Mouse (Mus musculus): ENCODE results near the gene Tm6sf2. TPM values are rescaled to one million over a fixed set of nuclear protein-coding genes. Genes with fewer than 3 reads are reported as not detected.

The Tm6sf2 gene
- total RNA-seq, 1 experiment from 2014 or later = 0.43 TPM

DNA sequence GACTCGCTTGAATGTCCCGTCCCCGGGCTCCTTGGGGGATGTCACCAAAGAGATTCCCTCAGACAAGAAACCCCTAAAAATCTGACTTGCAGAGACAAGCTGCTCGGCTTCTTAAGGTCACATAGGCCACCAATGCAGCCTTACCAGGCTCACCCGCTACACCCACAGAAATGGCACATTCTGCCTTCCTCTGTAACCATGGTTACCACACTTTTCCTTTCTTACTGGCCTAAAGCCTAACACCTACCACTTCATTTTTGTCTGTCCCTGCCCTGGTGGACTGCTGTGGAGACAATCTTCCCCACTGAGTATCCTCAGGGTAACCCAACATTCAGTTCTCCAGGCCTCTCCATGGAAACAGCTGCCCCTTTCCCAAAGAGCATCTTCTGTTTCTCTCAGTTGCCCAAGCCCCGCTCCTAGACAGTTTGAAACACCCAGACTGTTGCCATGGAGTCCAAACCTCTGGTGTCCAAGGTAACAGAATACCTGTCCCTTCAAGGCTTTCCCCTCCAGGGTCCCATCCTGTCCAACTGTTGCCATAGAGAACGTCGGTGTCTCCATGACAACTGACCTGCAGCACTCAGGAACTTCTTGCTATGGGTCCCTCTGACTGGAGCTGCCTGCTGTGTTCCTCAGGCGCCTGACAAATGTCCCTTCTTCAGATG lies 16.7 kb downstream of the Tm6sf2 start:
- DNase-seq = no peak

DNA sequence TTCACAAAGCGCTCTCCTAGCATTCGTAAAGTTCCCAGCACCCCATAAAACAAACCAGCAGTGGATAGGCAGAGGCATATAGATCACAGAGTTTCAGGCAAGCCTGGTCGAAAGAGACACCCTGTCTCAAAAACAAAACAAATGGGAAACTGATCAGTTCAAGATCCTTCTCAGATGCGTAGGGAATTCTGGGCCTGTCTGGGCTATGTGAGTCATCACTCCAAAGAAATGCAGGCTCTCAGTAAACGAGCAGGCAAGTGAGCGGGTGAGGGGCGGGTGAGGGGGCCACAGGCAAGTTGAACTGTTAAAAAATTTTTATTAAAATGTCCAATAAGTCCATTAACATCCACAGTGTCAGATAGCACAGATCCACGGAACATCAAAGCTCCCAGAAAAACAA lies 20.1 kb downstream of the Tm6sf2 start:
- DNase-seq = no peak

DNA sequence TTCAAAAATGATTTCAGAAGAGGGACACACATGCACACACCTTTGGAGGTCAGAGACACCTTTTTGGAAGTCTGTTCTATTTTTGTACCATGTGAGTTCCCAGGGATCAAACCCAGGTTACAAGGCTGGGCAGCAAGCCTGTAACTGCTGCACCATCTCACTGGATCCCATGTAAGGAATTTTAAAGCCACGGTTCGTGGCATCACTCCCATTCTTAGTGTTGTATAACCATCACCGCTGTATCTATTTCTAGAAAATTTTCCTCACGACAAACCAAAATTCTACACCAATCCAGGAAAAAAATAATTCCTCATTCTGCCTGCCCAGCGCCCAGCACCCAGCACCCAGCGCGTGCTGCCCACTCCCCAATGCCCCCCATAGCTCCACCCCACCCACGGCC lies 26.6 kb downstream of the Tm6sf2 start:
- no peak for DNase-seq

DNA sequence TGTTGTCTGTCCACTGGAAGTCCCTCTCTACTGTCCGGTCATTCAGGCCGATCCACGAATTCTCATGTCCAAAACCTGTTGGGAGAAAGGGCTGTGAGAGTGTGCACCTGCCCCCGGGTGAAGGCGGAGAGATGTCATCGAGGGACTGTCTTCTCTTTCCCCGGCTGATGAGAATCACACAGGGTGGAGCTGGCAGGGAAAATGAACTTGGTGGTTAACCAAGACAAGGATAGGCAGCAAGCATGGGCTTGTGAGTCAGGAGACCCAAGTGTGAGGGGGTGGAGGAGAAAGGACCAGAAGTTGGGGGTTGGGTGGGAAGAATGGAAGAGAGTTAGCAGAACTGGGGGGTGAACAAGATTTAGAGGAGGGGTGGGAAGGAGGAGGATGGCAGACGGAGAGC lies 27.5 kb downstream of the Tm6sf2 start:
- DNase-seq = no peak

DNA sequence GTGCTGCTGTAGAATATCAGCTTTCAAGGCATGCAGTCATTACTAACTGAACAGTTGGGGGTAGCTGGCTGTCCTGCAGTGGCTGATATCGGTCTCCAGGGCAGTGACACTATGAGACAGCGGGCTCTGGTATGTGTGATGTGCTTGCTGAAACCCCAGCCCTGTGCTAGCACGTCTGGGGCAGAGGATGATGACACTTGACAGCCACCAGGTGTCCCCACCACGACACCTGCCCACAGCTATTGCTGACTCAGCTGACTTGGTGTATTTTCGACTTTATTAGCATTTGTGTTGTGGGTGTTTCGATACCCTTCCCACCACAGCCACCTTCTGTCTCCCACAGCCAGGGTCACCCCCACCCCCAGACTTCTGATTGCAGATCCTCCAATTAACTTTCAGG lies 31.8 kb downstream of the Tm6sf2 start:
- peak; percentile 43 for DNase-seq

DNA sequence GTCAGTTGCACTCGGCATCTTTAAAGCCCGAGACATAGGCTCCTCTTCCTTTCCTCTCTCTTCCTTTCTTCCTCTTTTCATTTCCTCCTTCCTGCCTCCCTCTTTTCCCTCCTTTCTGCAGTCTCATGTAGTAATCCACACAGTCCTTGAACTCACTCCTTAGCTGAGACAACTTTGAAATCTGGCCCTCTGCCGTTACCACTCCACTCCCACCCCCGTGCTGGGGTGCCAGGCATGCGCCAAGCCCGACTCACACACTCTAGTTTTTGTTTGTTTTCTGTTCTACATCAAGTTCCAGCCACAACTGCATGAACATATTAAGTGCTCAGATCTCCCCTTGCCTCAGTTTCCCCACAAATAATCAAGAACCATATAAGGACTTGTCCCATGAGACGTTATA lies 32.2 kb downstream of the Tm6sf2 start:
- DNase-seq = no peak

DNA sequence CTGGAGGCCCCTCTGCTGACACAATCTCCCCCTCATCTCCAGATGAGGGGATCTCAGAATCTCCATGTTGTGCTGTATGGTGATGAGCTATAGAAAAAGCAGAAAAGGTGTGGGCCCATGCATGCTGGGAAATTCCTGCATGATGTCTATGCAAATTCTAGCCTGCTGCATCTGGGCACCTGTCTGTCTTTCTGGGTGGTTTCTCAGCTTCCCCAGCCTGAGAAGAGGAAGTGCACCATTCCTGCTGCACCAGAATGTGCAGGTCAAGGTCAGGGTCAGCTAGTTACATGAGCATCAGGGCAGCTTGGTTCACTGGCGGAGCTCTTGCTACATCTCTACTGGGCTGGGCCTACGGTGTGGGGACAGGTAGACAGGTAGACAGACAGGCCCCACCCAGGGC lies 37.7 kb downstream of the Tm6sf2 start:
- DNase-seq = no peak

DNA sequence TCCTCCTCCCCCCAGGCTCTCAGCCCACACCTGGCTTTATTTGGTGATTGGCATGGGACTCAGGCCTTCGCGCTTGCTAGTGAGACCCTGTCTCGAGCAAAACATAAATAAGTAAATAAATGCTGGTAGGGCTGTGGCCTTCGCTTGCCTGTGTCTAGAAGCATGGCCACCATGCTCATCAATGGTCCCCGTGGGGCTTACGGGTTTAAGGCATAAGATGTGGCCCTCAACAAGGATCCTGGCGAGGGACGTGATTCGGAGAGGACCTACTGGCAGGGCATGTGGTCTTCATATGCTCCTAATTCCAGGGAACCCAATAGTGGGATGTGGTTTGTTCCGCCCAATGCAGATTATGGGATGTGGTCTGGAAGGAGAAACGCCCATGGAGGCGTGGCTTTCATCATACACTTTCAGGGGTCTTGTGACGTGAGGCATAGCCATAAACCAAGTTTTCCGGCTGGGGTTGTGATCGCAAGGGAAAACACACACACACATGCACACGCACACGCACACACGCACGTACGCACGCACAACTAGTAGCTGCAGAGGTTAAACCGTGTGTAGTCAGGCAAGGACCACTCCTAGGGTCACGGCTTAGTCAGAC lies 38.6 kb downstream of the Tm6sf2 start:
- no peak for DNase-seq

DNA sequence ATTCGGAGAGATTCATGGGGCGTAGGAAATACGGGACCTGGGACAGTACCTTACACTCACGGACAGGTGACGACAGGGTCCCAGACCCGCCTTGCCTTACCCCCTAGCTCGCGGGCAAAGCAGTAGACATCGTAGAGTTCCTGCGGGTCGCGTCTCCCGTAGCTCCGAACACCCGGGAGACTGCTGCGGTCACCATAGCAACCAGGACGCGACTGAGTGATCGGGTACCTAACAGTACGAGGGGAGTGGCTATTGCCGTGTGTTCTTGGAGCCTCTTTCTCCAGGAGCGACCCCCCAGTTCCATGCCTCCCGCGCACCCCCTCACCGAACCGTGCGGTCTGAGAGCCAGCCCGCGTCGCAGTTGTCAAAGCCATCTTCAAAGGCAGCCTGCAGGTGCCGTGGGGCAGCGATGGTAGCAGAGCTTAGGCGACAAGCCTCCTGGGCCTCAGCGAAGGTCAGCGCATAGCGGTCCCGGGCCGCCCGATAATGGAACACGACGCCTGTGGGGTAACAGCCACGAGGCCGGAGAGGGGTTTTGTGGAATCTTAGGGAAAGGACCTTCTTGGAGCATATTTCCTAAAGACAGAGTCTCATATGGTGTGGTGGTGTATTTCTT lies 39.8 kb downstream of the Tm6sf2 start:
- DNase-seq = no peak

DNA sequence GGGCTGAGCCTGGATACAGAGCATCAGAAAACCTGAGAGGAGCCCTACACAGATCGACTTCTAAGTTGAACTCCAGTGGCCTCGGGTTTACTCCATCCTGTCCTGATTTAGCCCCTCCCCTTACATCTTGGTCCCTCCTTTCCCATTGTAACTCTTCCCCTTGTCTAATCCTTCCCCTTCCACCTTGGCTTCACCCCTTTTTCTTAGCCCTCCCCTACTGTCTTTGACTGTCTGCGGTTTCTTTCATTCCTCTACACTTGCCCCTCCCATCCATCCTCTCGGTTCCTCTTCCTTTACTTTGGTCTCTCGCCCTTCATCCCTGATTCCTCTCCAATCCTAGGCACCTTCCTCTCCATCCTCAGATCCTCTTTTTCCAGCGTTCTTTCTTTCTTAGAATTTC lies 41.8 kb downstream of the Tm6sf2 start:
- DNase-seq = no peak

DNA sequence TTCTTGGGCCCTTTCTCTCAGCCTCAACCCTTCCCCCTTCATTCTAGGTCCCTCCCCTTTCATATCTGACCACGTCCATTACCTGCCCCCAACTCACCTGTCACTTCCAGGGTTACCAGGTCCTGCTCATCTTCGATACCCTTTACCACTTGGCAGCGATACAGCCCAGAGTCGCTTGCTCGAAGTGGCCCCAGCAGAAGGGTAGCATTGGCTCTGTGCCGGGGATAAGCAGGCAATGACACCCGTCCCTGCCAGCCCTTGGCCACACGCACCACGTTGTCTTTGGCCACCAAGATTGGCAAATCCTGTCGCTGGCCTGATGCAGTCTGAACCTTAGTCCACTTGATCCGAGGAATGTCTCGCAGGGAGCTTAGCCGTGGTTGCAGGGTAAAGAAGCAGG lies 42.2 kb downstream of the Tm6sf2 start:
- no peak for DNase-seq

DNA sequence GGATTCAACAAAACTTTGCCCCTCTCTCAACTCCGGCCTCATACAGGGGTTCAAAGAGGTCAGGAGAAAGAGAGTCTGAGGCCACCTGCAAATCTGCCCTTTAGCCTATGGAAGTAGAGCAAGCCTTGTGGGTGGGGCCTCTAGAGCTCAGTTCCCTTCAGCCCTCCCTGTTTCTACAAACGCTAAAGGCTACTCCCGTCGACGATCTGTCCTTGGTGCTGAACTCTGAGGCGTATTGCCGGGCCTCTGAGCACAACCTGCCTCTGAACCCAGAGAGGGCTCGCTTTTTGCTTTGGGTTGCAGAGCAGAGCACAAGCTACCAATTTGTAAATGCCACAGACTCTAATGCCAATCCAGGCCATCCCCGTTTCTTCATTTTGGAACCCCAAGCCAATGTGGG lies 44.9 kb downstream of the Tm6sf2 start:
- peak; percentile 53 for DNase-seq

DNA sequence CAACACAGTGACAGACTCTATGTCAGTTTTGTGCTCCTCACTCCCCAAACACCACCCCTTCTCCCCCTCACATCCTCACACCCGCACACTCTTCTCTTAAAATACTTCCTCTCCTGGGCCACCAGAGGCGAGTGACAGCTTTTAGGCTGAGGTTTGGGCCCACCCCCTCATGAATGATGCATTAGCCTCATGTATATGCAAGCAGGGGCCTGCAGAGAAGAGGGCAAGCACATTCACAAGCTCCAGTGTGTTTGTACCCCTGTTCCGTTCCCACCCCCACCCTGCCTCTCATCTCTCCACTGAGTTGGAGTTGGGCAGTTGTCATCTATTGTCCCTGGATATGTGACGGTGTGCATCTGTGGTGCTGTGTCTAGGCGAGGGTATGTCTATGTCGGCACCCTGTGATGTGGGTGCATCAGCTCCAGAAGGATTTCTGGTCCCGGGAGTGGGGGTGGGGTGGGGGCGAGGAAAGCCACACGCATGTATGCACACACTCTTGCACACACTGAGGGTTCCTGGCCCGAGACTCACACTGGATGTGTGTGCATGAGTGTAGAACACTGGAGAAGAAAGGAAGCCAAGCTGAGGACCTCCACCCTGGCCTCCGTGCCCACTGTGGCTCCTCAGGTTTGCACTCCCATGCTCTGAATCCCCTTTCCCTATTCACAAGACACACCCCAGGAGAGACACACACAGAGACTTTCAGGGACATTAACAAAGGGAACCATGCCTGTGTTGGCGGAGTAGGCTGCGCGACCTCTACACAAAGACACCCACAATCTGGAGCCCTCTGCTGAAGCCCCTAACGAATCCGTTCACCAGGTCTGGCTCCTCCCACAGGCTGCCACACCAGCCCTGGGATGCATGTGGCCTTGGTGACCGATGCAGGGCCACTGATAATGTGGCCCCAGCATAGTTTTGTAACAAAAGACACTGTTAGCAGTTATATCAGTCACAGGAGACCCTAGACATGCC lies 46.3 kb downstream of the Tm6sf2 start:
- no peak for DNase-seq

DNA sequence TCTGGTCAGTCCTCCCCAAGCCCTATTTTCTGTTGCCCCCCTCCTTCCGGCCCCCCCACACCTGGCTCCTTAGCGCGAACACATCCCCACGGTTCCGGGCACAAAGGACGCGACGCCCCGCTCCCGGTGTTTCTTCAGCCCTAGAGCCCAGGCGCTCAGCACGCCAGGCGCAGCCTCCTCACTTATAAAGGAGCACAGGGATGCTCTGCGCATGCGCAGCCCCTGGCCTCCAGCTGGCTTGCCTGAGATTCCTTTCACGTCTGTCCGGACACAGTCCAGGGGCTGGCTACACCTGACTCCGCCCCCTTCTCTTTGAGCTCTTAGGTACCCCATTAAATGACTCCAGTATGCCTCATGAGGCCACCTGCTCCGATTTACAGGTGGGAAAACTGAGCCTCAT lies 47.9 kb downstream of the Tm6sf2 start, which contains the start of gene Ncan:
Gene Ncan (minus strand): TSS at position 207 of the 400 bp plus-strand sequence.
- peak; percentile 69 for DNase-seq

DNA sequence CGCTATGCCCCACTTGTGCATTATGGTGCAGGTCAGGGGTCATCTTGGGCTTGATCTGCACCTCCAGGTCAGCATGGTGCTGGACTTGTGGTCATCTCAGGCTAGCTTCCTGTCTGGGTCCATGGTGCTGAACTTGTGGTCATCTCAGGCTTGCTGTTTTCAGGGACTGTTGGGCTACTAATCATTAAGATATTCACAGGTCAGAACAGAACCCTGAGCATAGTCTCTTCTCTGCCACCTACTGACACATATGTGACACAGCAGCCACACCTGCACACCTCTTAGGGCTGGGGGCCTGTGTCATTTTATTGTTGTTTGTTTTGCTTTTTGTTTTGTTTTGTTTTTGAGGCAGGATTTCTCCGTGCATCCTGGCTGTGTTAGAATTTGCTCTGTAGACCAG lies 50.1 kb downstream of the Tm6sf2 start:
- no peak for DNase-seq

DNA sequence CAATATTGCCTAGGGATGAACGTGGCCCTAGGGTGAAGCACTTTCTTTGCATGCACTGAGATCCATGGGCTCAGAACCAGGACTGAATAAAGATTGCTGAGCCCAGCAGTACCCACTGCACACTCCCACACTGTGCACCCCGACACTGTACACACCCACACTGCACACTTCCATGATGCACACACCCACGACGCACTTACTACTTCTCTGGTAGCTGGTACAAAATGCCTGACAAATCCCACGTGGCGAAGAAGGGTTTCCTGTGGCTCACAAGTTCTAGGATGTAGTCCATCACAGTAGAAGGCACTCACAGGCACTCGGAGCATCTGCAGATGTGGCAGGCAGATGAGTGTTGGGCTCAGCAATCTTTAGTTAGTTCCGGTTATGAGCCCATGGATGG lies 52.3 kb downstream of the Tm6sf2 start:
- DNase-seq = no peak

DNA sequence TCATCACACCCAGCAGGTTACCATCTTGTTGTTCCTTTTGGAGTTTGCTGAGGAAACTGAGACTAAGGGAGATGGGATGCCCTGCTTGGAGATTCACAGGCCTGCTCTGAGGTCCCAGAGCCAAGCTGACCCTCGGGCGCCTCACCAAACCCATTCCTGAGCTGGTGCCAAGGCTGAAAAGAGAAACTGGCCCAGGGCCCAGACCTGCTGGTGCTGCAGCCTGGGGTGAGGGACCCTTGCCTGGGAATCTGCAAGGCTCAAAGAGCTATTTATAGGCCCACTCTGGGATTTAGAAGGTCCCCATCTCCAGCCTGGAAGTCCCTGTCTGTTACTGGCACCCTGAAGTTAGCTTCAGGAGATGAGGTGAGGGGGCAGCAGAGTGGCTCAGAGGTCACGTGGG lies 55.7 kb downstream of the Tm6sf2 start:
- peak; percentile 66 for DNase-seq

DNA sequence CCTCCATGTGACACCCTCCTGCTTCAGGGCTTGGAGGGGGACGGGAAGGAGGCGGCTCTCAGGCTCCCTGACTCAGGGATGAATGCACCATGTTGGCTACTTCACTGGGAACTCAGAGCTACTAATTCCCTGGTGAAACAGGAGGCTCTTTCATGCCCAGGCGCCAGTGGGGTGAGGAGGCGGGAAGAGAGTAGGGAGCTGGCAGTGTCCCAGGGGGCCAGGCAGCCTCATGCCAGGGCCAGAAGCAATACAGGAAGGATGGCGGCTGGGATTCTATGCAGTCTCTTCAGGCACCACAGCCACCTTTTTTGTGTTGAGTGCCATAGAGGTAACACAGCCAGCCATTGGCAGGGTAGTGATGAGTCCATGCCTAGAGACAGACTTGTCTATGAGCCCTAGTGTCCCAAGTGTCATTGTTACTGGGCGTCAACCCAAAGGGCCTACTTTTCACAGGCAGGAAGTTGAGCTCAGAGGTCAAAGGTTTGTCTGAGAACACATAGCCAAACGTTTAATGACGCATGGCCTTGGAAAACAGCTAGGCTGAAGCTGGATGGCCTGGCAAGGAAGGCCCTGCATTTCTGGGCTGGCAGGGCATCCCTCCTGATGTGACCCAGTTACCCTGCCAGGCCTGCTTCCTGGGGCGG lies 56.7 kb downstream of the Tm6sf2 start:
- DNase-seq = peak; percentile 50

Measured in adrenal gland, postnatal 25 days (tissue).